Mouse (Mus musculus) cortical plate, adult 2 months (tissue): Measurements from ENCODE around the gene Utp14b.

Experiments used
- CTCF ChIP-seq: fragments of 200-500 bp; IDR thresholded peaks from 2 replicates; pipeline ENCODE4 v1.5.1; 2011; ENCODE audit warnings: mild to moderate bottlenecking, control low read depth, low read length; ENCODE audit not compliant: insufficient read depth; ENCODE audit errors: extremely low read depth
- POLR2A ChIP-seq: fragments of 200-500 bp; IDR thresholded peaks from 2 replicates; pipeline ENCODE4 v1.6.1; 2011; ENCODE audit warnings: mild to moderate bottlenecking, low read length, control low read depth; ENCODE audit not compliant: insufficient read depth; ENCODE audit errors: extremely low read depth

DNA sequence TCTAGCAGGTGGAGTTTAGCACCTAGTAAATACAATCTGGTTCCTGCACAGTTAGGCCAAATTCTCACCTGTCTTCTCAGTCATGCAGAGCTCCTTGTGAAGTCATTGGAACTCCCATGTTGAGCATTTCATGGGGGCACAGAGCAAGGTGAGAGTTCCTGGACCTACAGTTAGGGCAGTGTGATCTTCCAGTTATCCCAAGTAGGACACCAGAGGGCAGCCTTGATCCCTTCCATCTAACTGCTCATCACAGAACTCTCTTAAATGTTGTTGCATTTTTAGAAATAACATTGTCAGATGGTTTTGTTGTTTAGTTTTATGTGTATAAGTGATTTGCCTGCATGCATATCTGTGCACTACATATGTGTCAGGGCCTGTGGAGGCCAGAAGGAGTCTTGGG is 29.0 kb downstream of the Utp14b start:
- no peak for TF ChIP-seq POLR2A
- TF ChIP-seq CTCF: peak; percentile 41
